Mouse (Mus musculus) ES-Bruce4 (cell line): ENCODE measurements around the gene Matk.

Experiments
- CTCF ChIP-seq: IDR thresholded peaks from one replicate; pipeline ENCODE4 v1.8.1; 2011; ENCODE audit warnings: low read depth, low read length
- EP300 ChIP-seq: IDR thresholded peaks from 2 replicates; pipeline ENCODE4 v1.6.1; 2011; ENCODE audit warnings: low read depth, low read length; ENCODE audit not compliant: insufficient read depth
- POLR2A ChIP-seq: IDR thresholded peaks from one replicate; pipeline ENCODE4 v1.8.1; 2011; ENCODE audit warnings: low read length; ENCODE audit not compliant: insufficient read depth

- no peak for TF ChIP-seq CTCF
- TF ChIP-seq POLR2A, result no peak
- no peak for TF ChIP-seq EP300
Observed at GRCm38 (mm10) chr10:81302288-81302687, 49.6 kb downstream of the Matk start.
